Mouse (Mus musculus) myocyte (in vitro differentiated cells): Measurements from ENCODE around the gene Sh3bgr. TPM values are rescaled to one million over a fixed set of nuclear protein-coding genes. Genes with fewer than 3 reads are reported as not detected.
A peak's percentile ranks its signal among the peaks of the same experiment; 100 is the strongest.

ENCODE experiments used
- H3K27me3 ChIP-seq: one replicate; pipeline ENCODE4 v1.6.1; 2011; ENCODE audit not compliant: control insufficient read depth, insufficient read depth, insufficient read length
- H3K36me3 ChIP-seq: one replicate; pipeline ENCODE4 v1.6.1; 2011; ENCODE audit not compliant: control insufficient read depth, insufficient read depth
- H3K4me2 ChIP-seq: one replicate; pipeline ENCODE4 v1.6.1; 2011; ENCODE audit warnings: low read depth, control low read depth
- H3K4me3 ChIP-seq: one replicate; pipeline ENCODE4 v1.5.1; 2011; ENCODE audit warnings: mild to moderate bottlenecking, control low read depth, moderate library complexity
- H3K79me2 ChIP-seq: one replicate; pipeline ENCODE4 v1.6.1; 2011; ENCODE audit not compliant: control insufficient read depth, insufficient read depth
- H3ac ChIP-seq: one replicate; pipeline ENCODE4 v1.6.1; 2011; ENCODE audit not compliant: control insufficient read depth, insufficient read length
- CEBPB ChIP-seq: IDR thresholded peaks from 2 replicates; pipeline ENCODE4 v1.6.1; 2011; ENCODE audit warnings: mild to moderate bottlenecking, moderate library complexity; ENCODE audit not compliant: poor library complexity, insufficient read depth, severe bottlenecking
- E2F4 ChIP-seq: IDR thresholded peaks from one replicate; pipeline ENCODE4 v1.6.1; 2011; ENCODE audit warnings: mild to moderate bottlenecking, control low read depth, moderate library complexity; ENCODE audit not compliant: insufficient read depth
- MAX ChIP-seq: IDR thresholded peaks from one replicate; pipeline ENCODE4 v1.6.1; 2011; ENCODE audit warnings: low read depth, mild to moderate bottlenecking, control low read depth
- MYOD1 ChIP-seq, 3 experiments: IDR thresholded peaks; one replicate each; pipeline ENCODE4 v1.6.1; 2011; ENCODE audit warnings: control low read depth in 2 of 3, low read depth in 2 of 3, mild to moderate bottlenecking in 2 of 3, moderate library complexity in 1 of 3; ENCODE audit not compliant: insufficient read length in 2 of 3, control insufficient read depth in 1 of 3
- MYOG ChIP-seq, 3 experiments: IDR thresholded peaks; one replicate each; pipeline ENCODE4 v1.6.1; 2011; ENCODE audit warnings: control low read depth in 2 of 3, low read depth in 2 of 3, mild to moderate bottlenecking in 2 of 3; ENCODE audit not compliant: insufficient read length in 2 of 3, control insufficient read depth in 1 of 3, insufficient read depth in 1 of 3
- POLR2A ChIP-seq: IDR thresholded peaks from one replicate; pipeline ENCODE4 v1.6.1; 2011; ENCODE audit warnings: low read depth, mild to moderate bottlenecking, control low read depth, moderate library complexity; ENCODE audit not compliant: insufficient read length
- POLR2AphosphoS2 ChIP-seq: IDR thresholded peaks from one replicate; pipeline ENCODE4 v1.6.1; 2011; ENCODE audit warnings: low read depth, control low read depth; ENCODE audit not compliant: insufficient read length
- REST ChIP-seq: IDR thresholded peaks from one replicate; pipeline ENCODE4 v1.6.1; 2011; ENCODE audit warnings: mild to moderate bottlenecking, control low read depth, moderate library complexity; ENCODE audit not compliant: insufficient read depth, insufficient read length
- SRF ChIP-seq: IDR thresholded peaks from one replicate; pipeline ENCODE4 v1.6.1; 2011; ENCODE audit warnings: low read depth; ENCODE audit not compliant: control insufficient read depth, insufficient read length
- TCF12 ChIP-seq: IDR thresholded peaks from one replicate; pipeline ENCODE4 v1.6.1; 2011; ENCODE audit warnings: mild to moderate bottlenecking, control low read depth; ENCODE audit not compliant: poor library complexity, insufficient read depth, severe bottlenecking
- TCF3 ChIP-seq: IDR thresholded peaks from one replicate; pipeline ENCODE4 v1.6.1; 2011; ENCODE audit warnings: low read depth, control low read depth; ENCODE audit not compliant: insufficient read length
- USF1 ChIP-seq: IDR thresholded peaks from one replicate; pipeline ENCODE4 v1.6.1; 2011; ENCODE audit warnings: low read depth, mild to moderate bottlenecking, control low read depth, moderate library complexity
- polyA plus RNA-seq: library from polyadenylated mRNA; unstranded; fragments of >200 nt; fragmentation: generic; extraction: Trizol; gene quantifications from one replicate; pipeline ENCODE4 v1.2.1, GENCODE M21; 2012; ENCODE audit warnings: missing spikeins

Sh3bgr gene
- polyA plus RNA-seq, 1 experiment, result 32.7 TPM

DNA sequence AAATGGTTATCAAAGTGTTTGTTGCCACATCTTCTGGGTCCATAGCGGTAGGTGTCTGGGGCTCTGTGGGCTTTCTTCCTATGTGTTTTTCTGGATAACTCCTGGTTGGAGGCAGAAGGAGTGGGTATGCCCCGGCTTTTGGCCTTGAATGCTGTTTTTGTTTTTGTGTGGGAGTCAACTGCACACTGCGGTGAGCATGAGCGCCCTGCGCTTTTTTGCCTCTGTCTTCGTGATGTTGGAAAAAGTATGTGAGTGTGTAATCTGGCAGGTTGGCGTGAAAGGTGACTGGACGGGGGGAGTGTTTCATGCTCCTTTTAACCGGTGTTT lies 415 bp downstream of the Sh3bgr start:
- peak overlapping the region; percentile 19 for H3K4me3 ChIP-seq
- peak overlapping the region; percentile 93 for H3K4me2 ChIP-seq
- no peak overlapping the region for H3ac ChIP-seq
- H3K79me2 ChIP-seq, result no peaks in the 10 kb centered on the region
- TF ChIP-seq CEBPB (no peak), E2F4 (no peak), POLR2A (no peak), MYOD1 (IDR thresholded peaks at IDR 0.05; ENCODE audit: control insufficient read depth in 1 of 3, insufficient read length in 2 of 3, low read depth in 2 of 3) (no peak), POLR2AphosphoS2 (no peak), MYOG (IDR thresholded peaks at IDR 0.05; ENCODE audit: control insufficient read depth in 1 of 3, insufficient read depth in 1 of 3, insufficient read length in 2 of 3, low read depth in 2 of 3) (no peak), TCF3 (no peak), USF1 (no peak), REST (no peak), MAX (no peak), TCF12 (no peak), SRF (no peak)
- no peaks in the 10 kb centered on the region for H3K27me3 ChIP-seq
- H3K36me3 ChIP-seq, result no peaks in the 10 kb centered on the region

DNA sequence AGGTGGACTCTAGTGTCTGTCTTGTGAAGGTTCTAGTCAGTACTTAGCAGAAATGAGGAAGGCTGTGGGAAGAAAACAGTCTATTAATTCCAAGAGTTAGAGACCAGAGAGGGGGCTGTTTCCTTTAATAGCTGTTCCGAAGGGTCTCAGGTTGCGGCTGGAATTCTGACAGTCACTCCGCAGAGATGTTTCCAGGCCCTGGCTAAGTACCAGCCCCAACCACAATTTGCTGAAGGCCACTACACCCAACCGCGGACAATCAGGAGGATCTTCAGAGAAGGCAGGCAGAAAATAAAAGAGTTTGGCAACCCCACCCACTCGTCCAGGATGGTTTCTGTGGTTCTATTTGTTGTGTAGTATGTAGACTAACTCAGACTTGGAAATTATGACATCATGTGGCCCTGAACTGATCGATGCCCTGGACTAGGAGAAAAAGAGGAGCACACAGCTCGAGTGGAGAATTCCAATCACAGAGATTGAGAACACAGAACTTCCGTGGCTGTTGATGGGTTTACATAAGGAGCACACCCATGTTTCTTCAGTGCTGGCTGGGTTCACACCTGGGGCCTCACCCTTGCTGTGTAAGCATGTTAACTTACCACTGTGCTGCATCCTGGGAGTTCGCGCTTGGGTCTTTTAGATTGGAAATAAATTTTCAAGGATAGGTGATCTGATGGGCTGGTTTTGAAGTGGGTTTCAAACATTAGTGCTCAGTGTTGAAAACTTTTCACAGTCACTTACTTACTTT lies 1.4 kb downstream of the Sh3bgr start:
- H3K79me2 ChIP-seq, result no peaks in the 10 kb centered on the region
- peak overlapping the region; percentile 93 for H3K4me2 ChIP-seq
- H3K36me3 ChIP-seq, result no peaks in the 10 kb centered on the region
- H3K27me3 ChIP-seq, result no peaks in the 10 kb centered on the region
- no peak overlapping the region for H3ac ChIP-seq
- TF ChIP-seq MYOD1 (IDR thresholded peaks at IDR 0.05; ENCODE audit: control insufficient read depth in 1 of 3, insufficient read length in 2 of 3, low read depth in 2 of 3) (no peak), MYOG (IDR thresholded peaks at IDR 0.05; ENCODE audit: control insufficient read depth in 1 of 3, insufficient read depth in 1 of 3, insufficient read length in 2 of 3, low read depth in 2 of 3) (no peak), E2F4 (no peak)
- H3K4me3 ChIP-seq, result peak overlapping the region; percentile 19

DNA sequence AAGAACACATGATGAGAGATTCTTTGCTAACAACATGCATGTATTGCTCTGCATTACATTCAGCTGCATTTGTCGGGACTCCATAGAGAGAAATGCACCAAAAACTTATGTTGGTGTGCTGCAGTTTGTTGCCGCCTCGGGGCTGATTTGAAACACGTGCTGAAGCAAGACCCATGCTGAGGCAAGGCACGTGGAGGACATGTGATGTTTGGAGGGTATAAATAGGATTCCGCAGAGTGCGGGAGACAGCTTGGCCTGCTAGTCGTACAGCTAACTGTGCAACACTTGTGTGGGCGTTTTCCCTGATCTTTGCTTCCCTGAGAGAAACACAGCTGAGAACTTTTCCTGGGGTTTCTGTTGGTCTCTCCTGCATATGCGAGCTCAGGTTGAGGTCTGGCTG lies 9.5 kb downstream of the Sh3bgr start:
- no peaks in the 10 kb centered on the region for H3K79me2 ChIP-seq
- no peak overlapping the region for H3K4me2 ChIP-seq
- no peaks in the 10 kb centered on the region for H3K36me3 ChIP-seq
- no peak overlapping the region for H3K4me3 ChIP-seq
- H3ac ChIP-seq, result no peak overlapping the region
- TF ChIP-seq TCF3 (no peak), CEBPB (no peak), USF1 (peak; percentile 18)
- no peaks in the 10 kb centered on the region for H3K27me3 ChIP-seq

DNA sequence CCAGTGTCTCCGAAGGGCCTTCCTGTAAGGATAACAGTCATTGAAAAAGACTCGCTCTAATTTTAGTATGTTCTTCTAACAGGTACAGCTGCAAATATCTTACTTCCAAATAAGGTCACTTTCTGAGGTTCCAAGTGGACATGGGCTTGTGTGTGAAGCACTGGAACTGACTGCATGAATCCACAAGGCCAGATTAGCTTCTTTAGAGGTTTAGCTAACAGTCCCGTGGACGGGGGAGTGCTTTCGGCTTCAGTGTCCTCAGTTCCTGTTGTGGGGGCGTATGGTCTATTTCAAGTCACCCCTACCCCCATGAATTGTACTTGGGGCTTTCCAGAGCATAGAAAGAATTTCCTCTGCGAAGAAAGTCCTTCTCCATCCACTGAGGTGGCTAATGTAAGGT lies 10.6 kb downstream of the Sh3bgr start:
- Histone ChIP-seq H3K4me3 (no peak overlapping the region), H3K27me3 (no peaks in the 10 kb centered on the region), H3K4me2 (no peak overlapping the region), H3K79me2 (no peaks in the 10 kb centered on the region), H3ac (no peak overlapping the region), H3K36me3 (no peaks in the 10 kb centered on the region)
- no peak for TF ChIP-seq REST
- no peak for TF ChIP-seq CEBPB
- no peak for TF ChIP-seq MYOG (IDR thresholded peaks at IDR 0.05; ENCODE audit: control insufficient read depth in 1 of 3, insufficient read depth in 1 of 3, insufficient read length in 2 of 3, low read depth in 2 of 3)

DNA sequence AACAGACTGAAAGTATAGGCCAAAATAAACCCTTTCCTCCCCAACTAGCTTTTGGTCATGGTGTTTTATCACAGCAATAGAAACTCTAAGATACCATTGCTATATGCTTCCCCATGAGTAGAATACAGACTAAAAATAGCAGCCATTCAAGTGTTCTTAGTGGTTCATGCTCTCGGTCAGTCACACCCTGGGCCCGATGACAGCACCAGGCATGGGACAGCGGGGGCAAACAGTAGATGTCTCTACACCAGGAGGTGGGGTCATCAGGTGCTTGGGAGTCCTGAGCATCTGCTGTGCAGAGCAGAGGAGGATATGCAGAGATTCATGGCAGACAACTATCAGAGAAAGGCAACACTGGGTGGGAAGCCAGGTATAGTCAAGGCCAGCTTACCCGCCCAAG lies 12.8 kb downstream of the Sh3bgr start:
- Histone ChIP-seq H3ac (no peak overlapping the region), H3K79me2 (no peaks in the 10 kb centered on the region), H3K4me3 (no peak overlapping the region), H3K4me2 (no peak overlapping the region), H3K27me3 (no peaks in the 10 kb centered on the region), H3K36me3 (no peaks in the 10 kb centered on the region)
- TF ChIP-seq REST (no peak), MYOG (IDR thresholded peaks at IDR 0.05; ENCODE audit: control insufficient read depth in 1 of 3, insufficient read depth in 1 of 3, insufficient read length in 2 of 3, low read depth in 2 of 3) (no peak), MYOD1 (IDR thresholded peaks at IDR 0.05; ENCODE audit: control insufficient read depth in 1 of 3, insufficient read length in 2 of 3, low read depth in 2 of 3) (no peak), SRF (no peak), POLR2AphosphoS2 (no peak), MAX (no peak), POLR2A (no peak), TCF12 (no peak), CEBPB (no peak)

DNA sequence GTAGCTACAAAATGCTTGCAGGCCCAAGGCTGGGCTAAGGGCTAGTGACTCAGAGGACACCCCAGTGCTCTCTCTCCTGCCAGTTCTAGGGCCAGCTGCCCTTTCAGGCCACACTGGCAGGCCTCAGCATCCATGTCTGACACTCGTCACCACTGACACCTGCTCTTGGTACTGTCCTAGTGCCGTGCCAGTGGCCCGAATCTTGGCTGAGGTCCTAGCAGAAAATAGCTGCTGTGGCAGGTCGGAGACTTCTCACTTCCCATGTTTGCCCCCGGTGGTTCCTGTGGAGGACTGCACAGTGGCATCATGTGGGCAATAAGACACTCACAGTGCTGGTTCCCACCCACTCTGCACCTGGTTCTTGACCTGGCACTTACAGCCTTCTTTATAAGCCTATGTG lies 21.2 kb downstream of the Sh3bgr start:
- Histone ChIP-seq H3K79me2 (no peaks in the 10 kb centered on the region), H3K4me3 (no peak overlapping the region), H3K36me3 (no peaks in the 10 kb centered on the region), H3K27me3 (no peaks in the 10 kb centered on the region), H3ac (no peak overlapping the region), H3K4me2 (no peak overlapping the region)
- TF ChIP-seq MYOG (IDR thresholded peaks at IDR 0.05; ENCODE audit: control insufficient read depth in 1 of 3, insufficient read depth in 1 of 3, insufficient read length in 2 of 3, low read depth in 2 of 3) (peak in 2 of 3 experiments; percentile 71), E2F4 (no peak), MYOD1 (IDR thresholded peaks at IDR 0.05; ENCODE audit: control insufficient read depth in 1 of 3, insufficient read length in 2 of 3, low read depth in 2 of 3) (peak in 2 of 3 experiments; percentile 31 to 89), TCF12 (peak; percentile 25)
